Mouse (Mus musculus): Measurements from ENCODE around the gene Ppp2r2d. TPM values are rescaled to one million over a fixed set of nuclear protein-coding genes. Genes with fewer than 3 reads are reported as not detected.
A peak's percentile ranks its signal among the peaks of the same experiment; 100 is the strongest.

The Ppp2r2d gene
- polyA plus RNA-seq, 1 experiment from 2014 or later, result 8.9 TPM

DNA sequence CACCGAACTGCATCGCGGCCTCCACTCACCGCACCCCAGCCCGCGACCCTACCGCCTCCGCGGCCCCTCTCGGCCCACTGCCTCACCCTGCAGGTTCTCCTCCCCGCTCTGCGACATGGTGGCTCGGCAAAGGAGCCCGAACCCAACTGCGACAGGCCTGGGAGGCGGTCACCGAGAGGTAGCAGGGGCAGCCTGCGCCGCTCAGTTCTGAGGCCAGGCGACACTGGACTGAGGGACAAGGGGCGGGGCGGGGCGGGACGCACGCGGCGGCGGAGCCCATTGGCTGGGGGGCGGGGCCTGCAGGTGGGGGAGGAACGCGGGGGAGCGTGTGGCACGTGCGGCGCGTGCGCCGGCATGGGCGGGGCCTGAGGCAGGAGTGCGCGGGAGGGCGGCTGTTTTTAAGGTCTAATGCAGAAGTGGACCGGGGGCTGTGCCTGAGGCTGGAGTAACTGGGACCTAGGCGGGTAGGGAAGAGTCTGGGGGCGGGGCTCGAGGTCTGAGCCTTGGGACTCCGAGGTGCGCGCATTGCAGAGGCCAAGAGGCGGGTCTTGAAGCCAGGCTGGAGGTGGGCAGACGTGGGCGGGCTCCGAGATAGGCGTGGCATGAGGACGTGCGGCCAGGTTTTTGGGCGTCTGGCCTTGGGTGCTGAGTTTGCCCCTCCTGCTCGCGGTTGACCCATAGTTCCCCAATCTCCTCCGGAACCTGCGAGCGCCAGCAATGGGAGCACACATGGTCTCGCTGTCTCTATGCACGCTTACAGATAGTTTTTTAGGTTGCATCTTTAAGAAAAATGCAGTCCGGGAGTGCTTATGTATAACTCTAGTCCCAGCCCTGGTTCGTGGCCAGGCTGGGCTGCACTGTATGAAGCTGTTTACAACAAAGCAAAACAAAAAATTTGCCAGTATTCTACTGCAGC is 63.7 kb downstream of the Ppp2r2d start, which contains the start of gene Bnip3:
Bnip3 (minus strand) TSS at position 243 of the 916 bp plus-strand sequence.
- Histone ChIP-seq H3K27ac (ENCODE audit: low read length) (peak within 1 kb of the TSS; percentile 68), H3K4me2 (ENCODE audit: low read depth, low read length) (peak within 1 kb of the TSS; percentile 85), H3K36me3 (ENCODE audit: control insufficient read depth, insufficient read depth, low read length) (no peaks in the 10 kb centered on the region), H3K9ac (ENCODE audit: low read depth, low read length) (peak within 1 kb of the TSS; percentile 85), H3K4me3 (ENCODE audit: low read length) (peak within 1 kb of the TSS; percentile 68), H3K27me3 (replicated peaks; ENCODE audit: control insufficient read depth, insufficient read depth, low read length) (no peaks in the 10 kb centered on the region), H3K9me3 (ENCODE audit: control insufficient read depth, low read length) (no peaks in the 10 kb centered on the region), H3K4me1 (ENCODE audit: control insufficient read depth, insufficient read depth, low read length) (peaks cover 26% of the 10 kb centered on the region)
- under 1% methylated on average over 59 of the region's 66 CpGs for WGBS
- ATAC-seq, result peak; percentile 95

DNA sequence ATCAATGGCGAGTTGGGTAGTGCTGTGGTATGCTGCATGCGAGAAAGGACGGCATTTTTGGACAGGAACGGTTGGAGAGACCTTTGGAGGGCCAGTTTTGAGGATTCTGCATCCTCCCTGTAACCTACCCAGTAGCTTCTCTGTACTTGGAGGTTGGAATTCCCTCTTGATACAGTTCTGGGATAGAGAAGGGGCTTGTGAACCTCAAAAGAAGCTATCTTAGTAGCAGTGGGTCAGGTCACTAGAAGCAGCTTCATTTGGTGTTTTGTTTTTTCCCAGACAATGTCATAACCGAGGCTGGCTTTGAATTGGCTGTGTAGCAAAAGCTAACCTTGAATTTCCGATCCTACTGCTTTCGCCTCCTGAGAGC is 64.3 kb downstream of the Ppp2r2d start:
- H3K27ac ChIP-seq (ENCODE audit: low read length), result peak overlapping the region; percentile 68; the same call in 1 of the 2 replicates
- peak overlapping the region; percentile 68 for H3K4me3 ChIP-seq (ENCODE audit: low read length)
- H3K27me3 ChIP-seq (replicated peaks; ENCODE audit: control insufficient read depth, insufficient read depth, low read length), result no peaks in the 10 kb centered on the region
- 25% methylated on average over 7 of the region's 7 CpGs for WGBS
- peak overlapping the region; percentile 70 for H3K9ac ChIP-seq (ENCODE audit: low read depth, low read length)
- H3K4me2 ChIP-seq (ENCODE audit: low read depth, low read length), result peak overlapping the region; percentile 85
- ATAC-seq, result no peak
- H3K4me1 ChIP-seq (ENCODE audit: control insufficient read depth, insufficient read depth, low read length), result peaks cover 26% of the 10 kb centered on the region
- H3K9me3 ChIP-seq (ENCODE audit: control insufficient read depth, low read length), result no peaks in the 10 kb centered on the region
- no peaks in the 10 kb centered on the region for H3K36me3 ChIP-seq (ENCODE audit: control insufficient read depth, insufficient read depth, low read length)

DNA sequence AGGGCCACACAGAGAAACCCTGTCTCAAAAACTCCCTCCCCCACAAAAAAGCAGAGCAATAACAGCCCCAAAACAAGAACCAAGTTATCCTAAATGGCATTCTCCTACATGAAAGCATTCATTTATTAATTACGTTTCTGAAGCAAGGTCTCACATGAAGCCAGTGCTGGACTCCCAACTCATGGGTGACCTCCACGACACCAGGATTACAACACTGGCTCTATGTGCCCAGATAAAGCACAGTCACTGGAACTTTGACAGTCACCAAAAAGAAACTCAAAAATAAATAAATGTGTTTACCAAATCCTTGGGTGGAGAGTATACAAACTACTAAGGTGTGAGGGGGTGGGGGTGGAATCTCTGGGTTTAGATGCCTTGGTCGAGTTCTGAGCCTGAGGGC is 67.7 kb downstream of the Ppp2r2d start:
- no peak for ATAC-seq
- WGBS, result 68% methylated on average over 3 of the region's 3 CpGs

DNA sequence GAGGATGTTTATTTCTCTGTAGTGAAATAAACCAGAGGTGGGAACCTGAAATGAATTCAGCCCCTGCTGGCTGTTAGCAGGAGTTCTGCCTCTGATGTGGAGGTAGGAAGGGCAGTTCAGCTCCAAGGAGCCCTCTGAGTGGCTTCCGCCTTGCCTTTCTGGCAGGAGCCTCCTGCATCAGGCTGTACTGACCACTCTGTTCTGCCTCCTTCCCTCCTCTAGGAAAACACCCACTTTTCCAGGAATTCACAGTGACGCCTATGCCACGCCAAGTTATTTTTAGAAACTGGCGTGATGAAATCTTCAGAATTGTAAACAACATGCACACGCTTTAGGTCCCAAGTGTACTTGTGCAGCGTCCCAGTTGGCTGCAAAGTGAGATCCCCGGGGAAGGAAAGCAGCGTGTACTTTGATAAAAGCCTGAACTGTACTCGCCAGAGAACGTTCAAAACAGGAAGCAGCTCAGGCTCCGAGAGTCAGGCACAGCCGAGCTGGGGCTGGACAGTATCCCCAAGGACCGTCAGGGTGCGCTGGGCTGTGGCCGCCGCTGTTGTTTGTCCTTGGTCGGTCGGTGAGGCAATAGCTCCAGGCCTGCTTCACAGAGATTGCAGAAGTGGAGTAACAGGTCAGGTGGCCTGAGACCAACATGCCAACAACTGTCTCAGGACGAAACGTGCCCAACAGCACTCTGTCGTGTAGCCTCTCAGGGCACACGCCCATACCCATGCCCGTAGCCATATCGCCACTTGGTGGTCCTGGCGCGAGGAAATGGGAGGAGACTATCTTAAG is 73.5 kb downstream of the Ppp2r2d start:
- H3K36me3 ChIP-seq (ENCODE audit: control insufficient read depth, insufficient read depth, low read length), result no peaks in the 10 kb centered on the region
- H3K9ac ChIP-seq (ENCODE audit: low read depth, low read length), result peak overlapping the region; percentile 64
- peak; percentile 90 for ATAC-seq
- H3K27me3 ChIP-seq (replicated peaks; ENCODE audit: control insufficient read depth, insufficient read depth, low read length), result no peaks in the 10 kb centered on the region
- H3K4me2 ChIP-seq (ENCODE audit: low read depth, low read length), result peak overlapping the region; percentile 69
- peak overlapping the region; percentile 85 for H3K27ac ChIP-seq (ENCODE audit: low read length)
- H3K9me3 ChIP-seq (ENCODE audit: control insufficient read depth, low read length), result no peaks in the 10 kb centered on the region
- H3K4me3 ChIP-seq (ENCODE audit: low read length), result peak overlapping the region; percentile 43
- under 1% methylated on average over 26 of the region's 26 CpGs for WGBS
- peaks cover 7% of the 10 kb centered on the region for H3K4me1 ChIP-seq (ENCODE audit: control insufficient read depth, insufficient read depth, low read length)

More for the DNA sequence above, 67.7 kb downstream of the Ppp2r2d start:
- no peak overlapping the region for H3K27ac ChIP-seq (ENCODE audit: low read length)
- no peaks in the 10 kb centered on the region for H3K9me3 ChIP-seq (ENCODE audit: control insufficient read depth, low read length)
- no peak overlapping the region for H3K9ac ChIP-seq (ENCODE audit: low read depth, low read length)
- H3K4me2 ChIP-seq (ENCODE audit: low read depth, low read length), result no peak overlapping the region
- H3K27me3 ChIP-seq (replicated peaks; ENCODE audit: control insufficient read depth, insufficient read depth, low read length), result no peaks in the 10 kb centered on the region
- no peaks in the 10 kb centered on the region for H3K36me3 ChIP-seq (ENCODE audit: control insufficient read depth, insufficient read depth, low read length)
- H3K4me1 ChIP-seq (ENCODE audit: control insufficient read depth, insufficient read depth, low read length), result peaks cover 8% of the 10 kb centered on the region
- H3K4me3 ChIP-seq (ENCODE audit: low read length), result no peak overlapping the region

DNA sequence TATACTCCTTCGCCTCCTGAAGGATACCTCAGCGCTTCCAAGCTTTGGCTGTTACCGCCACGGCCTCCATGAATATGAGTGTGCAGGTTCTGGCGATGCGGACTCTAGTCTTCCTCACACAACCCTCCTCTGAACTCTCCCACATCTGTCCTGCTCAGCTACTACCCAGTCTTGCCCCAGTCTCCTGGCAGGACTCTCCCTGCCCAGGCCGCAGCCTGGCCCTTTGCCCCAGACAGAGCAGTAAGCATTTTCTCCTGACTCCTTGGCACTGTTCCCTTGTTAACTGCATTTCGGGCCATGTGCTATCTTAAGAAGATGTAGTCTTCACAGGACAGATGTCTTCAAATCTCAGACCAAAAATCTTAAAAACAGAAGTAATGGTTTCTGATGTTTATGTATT is 75.7 kb downstream of the Ppp2r2d start:
- ATAC-seq, result no peak
- no peaks in the 10 kb centered on the region for H3K9me3 ChIP-seq (ENCODE audit: control insufficient read depth, low read length)
- no peak overlapping the region for H3K27ac ChIP-seq (ENCODE audit: low read length)
- no peaks in the 10 kb centered on the region for H3K27me3 ChIP-seq (replicated peaks; ENCODE audit: control insufficient read depth, insufficient read depth, low read length)
- WGBS, result 93% methylated on average over 8 of the region's 8 CpGs
- H3K9ac ChIP-seq (ENCODE audit: low read depth, low read length), result no peak overlapping the region
- no peaks in the 10 kb centered on the region for H3K36me3 ChIP-seq (ENCODE audit: control insufficient read depth, insufficient read depth, low read length)
- no peak overlapping the region for H3K4me3 ChIP-seq (ENCODE audit: low read length)
- H3K4me1 ChIP-seq (ENCODE audit: control insufficient read depth, insufficient read depth, low read length), result peaks cover 7% of the 10 kb centered on the region
- H3K4me2 ChIP-seq (ENCODE audit: low read depth, low read length), result no peak overlapping the region

DNA sequence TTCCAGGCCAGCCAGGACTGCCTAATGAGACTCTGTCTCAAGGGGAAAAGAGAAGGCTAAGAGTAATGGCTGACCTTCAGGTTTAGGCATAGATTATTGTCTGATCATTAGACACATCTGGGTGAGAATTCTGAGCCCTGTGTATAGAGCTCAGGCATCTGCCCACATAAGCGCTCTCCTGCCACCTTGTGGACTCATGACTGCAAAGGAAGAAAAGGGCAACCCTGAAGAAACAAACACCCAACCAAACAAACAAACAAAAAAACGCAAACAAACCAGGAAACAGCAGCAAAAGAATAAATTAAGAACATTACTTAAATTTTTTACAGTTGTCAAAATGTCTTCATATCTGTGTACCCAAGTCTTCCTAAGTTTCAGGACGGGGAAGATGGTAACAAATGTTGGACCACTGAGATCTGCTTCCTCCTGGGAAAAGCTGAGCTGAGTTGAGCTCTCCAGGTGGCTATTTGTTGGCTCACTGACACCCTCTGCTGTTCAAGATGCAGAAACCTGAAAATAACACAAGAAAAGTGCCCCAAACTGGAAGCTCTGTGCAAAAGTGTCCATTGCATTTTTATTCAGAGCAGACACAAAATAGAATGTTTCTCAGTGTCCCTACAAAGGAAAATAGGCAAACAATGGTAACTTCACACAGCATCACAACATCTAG is 78.0 kb downstream of the Ppp2r2d start:
- WGBS, result 6% methylated on average over 3 of the region's 3 CpGs

DNA sequence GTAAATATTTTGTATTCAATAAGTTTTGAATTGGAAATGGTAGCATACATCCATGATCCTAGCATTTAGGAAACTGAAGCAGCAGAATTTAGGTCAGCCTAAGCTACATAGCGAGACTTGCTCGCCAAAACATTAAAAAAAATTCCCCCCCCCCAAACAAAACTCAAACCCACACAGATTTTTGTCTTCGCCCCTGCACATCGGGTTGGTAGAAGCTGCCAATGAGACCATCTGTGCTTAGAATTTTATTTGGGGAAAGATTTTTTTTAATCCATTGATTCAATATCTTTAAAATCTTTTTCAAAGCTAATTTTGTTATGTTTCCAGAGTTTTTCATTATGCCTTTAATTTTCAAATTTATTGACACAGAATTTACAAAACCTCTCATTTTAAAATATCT is 82.6 kb downstream of the Ppp2r2d start:
- H3K4me2 ChIP-seq (ENCODE audit: low read depth, low read length), result no peak overlapping the region
- no peak overlapping the region for H3K4me3 ChIP-seq (ENCODE audit: low read length)
- no peaks in the 10 kb centered on the region for H3K36me3 ChIP-seq (ENCODE audit: control insufficient read depth, insufficient read depth, low read length)
- H3K9ac ChIP-seq (ENCODE audit: low read depth, low read length), result no peak overlapping the region
- WGBS, result 92% methylated on average over 4 of the region's 4 CpGs
- no peaks in the 10 kb centered on the region for H3K27me3 ChIP-seq (replicated peaks; ENCODE audit: control insufficient read depth, insufficient read depth, low read length)
- no peak overlapping the region for H3K27ac ChIP-seq (ENCODE audit: low read length)
- no peaks in the 10 kb centered on the region for H3K4me1 ChIP-seq (ENCODE audit: control insufficient read depth, insufficient read depth, low read length)
- no peak for ATAC-seq
- H3K9me3 ChIP-seq (ENCODE audit: control insufficient read depth, low read length), result no peaks in the 10 kb centered on the region

More for the DNA sequence above, 78.0 kb downstream of the Ppp2r2d start:
- H3K4me2 ChIP-seq (ENCODE audit: low read depth, low read length), result no peak overlapping the region
- no peaks in the 10 kb centered on the region for H3K9me3 ChIP-seq (ENCODE audit: control insufficient read depth, low read length)
- H3K4me3 ChIP-seq (ENCODE audit: low read length), result no peak overlapping the region
- H3K27ac ChIP-seq (ENCODE audit: low read length), result no peak overlapping the region
- H3K27me3 ChIP-seq (replicated peaks; ENCODE audit: control insufficient read depth, insufficient read depth, low read length), result no peaks in the 10 kb centered on the region
- peaks cover 6% of the 10 kb centered on the region for H3K4me1 ChIP-seq (ENCODE audit: control insufficient read depth, insufficient read depth, low read length)
- ATAC-seq, result no peak
- H3K36me3 ChIP-seq (ENCODE audit: control insufficient read depth, insufficient read depth, low read length), result no peaks in the 10 kb centered on the region
- H3K9ac ChIP-seq (ENCODE audit: low read depth, low read length), result no peak overlapping the region
